Mouse (Mus musculus): ENCODE results near the gene Lclat1. TPM values are rescaled to one million over a fixed set of nuclear protein-coding genes. Genes with fewer than 3 reads are reported as not detected.
"Not testable (repeated sequence)": the region's sequence is repeated elsewhere in the genome, so short reads cannot be mapped to it uniquely, and the experiment has no call there.

Gene Lclat1
- polyA plus RNA-seq, 1 experiment from 2014 or later, result 15.4 TPM

DNA sequence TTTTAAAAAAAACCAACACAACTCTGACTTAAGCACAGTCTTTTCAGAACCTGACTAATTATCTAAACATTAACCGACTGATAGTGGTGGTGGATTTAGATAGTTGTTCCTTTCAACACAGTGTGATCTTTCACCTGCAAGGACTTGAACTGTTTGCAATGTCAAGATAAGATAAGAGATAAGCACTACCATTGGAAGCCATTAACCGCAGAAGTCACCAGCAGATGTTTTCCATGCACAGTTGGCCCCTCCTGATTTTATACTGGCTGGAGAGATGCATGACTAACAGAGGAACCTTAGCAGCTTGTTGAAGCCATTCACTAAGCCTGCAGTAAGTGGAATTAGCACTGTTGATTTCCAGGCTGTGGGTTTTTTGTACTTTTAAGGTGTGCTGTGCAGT, 34.7 kb downstream of the Lclat1 start:
- no peak overlapping the region for H3K4me2 ChIP-seq (replicated peaks)
- WGBS, result 58% methylated on average over 2 of the region's 2 CpGs
- no peak overlapping the region for H3K4me3 ChIP-seq (replicated peaks)
- H3K27me3 ChIP-seq, result no peaks in the 10 kb centered on the region
- no peak for ATAC-seq (ENCODE audit: insufficient number of reproducible peaks, low FRiP score, low TSS enrichment, low read depth)
- H3K9me3 ChIP-seq (replicated peaks), result no peaks in the 10 kb centered on the region
- no peak overlapping the region for H3K27ac ChIP-seq (replicated peaks)
- no peak overlapping the region for H3K9ac ChIP-seq
- H3K36me3 ChIP-seq, result no peaks in the 10 kb centered on the region
- H3K4me1 ChIP-seq, result no peaks in the 10 kb centered on the region

DNA sequence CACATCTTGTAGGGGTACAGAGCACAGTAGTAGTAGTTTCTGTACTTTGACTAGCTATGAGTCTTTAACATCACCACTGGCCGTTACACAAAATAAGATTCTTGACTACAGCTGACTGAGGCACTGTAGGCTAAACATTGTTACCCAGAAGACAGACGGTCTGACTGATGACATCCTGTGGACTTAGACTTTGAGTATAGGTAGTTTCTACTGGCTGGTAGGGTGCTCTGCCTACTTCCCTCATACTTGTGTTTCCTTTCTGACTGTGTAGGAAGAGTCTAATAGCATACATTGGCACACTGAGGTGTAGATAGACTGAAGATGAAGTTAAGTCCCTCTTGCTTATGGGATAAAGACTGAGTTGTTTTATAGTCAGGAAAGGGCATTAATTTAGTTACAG, 37.6 kb downstream of the Lclat1 start:
- Histone ChIP-seq H3K4me2 (replicated peaks) (no peak overlapping the region), H3K27ac (replicated peaks) (no peak overlapping the region), H3K4me1 (no peaks in the 10 kb centered on the region), H3K27me3 (no peaks in the 10 kb centered on the region), H3K9me3 (replicated peaks) (no peaks in the 10 kb centered on the region), H3K9ac (no peak overlapping the region), H3K36me3 (no peaks in the 10 kb centered on the region), H3K4me3 (replicated peaks) (no peak overlapping the region)
- no peak for ATAC-seq (ENCODE audit: insufficient number of reproducible peaks, low FRiP score, low TSS enrichment, low read depth)
- WGBS, result 88% methylated on average over 2 of the region's 2 CpGs

DNA sequence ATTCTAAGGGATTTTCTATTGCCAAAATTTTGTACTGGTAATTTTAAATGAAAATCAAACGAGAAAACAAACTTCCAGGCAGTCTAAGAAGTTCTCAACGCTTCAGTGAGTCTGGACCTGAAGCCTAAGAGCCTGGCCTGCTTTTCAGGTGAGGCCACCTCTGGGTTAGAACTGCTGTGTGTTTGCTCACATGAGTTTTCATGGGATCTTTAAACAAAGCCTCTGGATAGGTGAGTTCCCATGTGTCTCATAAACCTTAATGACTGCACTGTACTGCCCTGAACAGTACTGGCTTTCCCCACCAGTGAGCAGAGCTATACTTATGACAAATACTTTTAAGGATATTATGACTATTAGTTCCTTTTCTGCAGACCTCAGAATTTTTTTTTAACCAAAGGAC, 40.8 kb downstream of the Lclat1 start:
- no peak for ATAC-seq (ENCODE audit: insufficient number of reproducible peaks, low FRiP score, low TSS enrichment, low read depth)
- no peaks in the 10 kb centered on the region for H3K27me3 ChIP-seq
- 66% methylated on average over 2 of the region's 2 CpGs for WGBS
- no peak overlapping the region for H3K9ac ChIP-seq
- no peaks in the 10 kb centered on the region for H3K36me3 ChIP-seq
- H3K27ac ChIP-seq (replicated peaks), result no peak overlapping the region
- H3K4me2 ChIP-seq (replicated peaks), result no peak overlapping the region
- no peak overlapping the region for H3K4me3 ChIP-seq (replicated peaks)
- no peaks in the 10 kb centered on the region for H3K9me3 ChIP-seq (replicated peaks)
- H3K4me1 ChIP-seq, result peaks cover 4% of the 10 kb centered on the region; the same call in 1 of the 2 replicates

DNA sequence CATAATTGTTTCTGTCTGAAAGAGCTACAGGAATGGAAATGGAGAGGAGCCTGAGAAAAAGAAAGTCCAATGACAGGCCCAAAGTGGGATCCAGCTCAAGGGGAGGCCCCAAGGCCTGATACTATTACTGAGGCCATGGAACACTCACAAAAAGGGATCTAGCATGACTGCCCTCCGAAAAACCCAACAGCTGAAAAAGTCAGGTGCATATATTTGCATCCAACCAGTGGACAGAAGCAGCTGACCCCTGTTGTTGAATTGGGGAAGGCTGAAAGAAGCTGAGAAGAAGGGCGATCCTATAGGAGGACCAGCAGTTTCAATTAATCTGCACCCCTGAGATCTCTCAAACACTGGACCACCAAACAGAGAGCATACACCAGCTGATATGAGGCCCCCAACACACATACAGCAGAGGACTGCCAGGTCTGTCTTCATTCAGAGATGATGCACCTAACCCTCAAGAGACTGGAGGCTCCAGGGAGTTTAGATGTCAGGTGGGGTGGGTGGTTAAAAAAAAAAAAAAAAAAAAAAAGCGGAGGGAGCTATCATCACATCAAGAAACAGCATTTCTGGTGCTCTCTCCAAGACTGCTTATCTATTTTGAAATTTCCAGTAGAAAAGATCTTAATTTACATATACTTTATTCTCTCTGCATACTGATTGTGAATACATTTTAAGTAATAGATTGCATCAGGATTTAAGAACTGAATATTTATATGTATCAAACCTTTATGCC, 45.2 kb downstream of the Lclat1 start:
- H3K36me3 ChIP-seq; H3K4me3 ChIP-seq (replicated peaks); H3K27ac ChIP-seq (replicated peaks); H3K27me3 ChIP-seq; ATAC-seq (ENCODE audit: insufficient number of reproducible peaks, low FRiP score, low TSS enrichment, low read depth); H3K4me1 ChIP-seq; H3K9me3 ChIP-seq (replicated peaks); H3K9ac ChIP-seq; H3K4me2 ChIP-seq (replicated peaks): not testable (repeated sequence)
- WGBS, result 90% methylated on average over 3 of the region's 3 CpGs

- no peaks in the 10 kb centered on the region for H3K36me3 ChIP-seq
- H3K4me3 ChIP-seq (replicated peaks), result no peak overlapping the region
- H3K27ac ChIP-seq (replicated peaks), result no peak overlapping the region
- no peak overlapping the region for H3K9ac ChIP-seq
- peaks cover 4% of the 10 kb centered on the region; the same call in 1 of the 2 replicates for H3K4me1 ChIP-seq
- no peak overlapping the region for H3K4me2 ChIP-seq (replicated peaks)
- H3K9me3 ChIP-seq (replicated peaks), result no peaks in the 10 kb centered on the region
- no peaks in the 10 kb centered on the region for H3K27me3 ChIP-seq
- ATAC-seq (ENCODE audit: insufficient number of reproducible peaks, low FRiP score, low TSS enrichment, low read depth), result no peak
- 91% methylated on average over 2 of the region's 2 CpGs for WGBS
Measured at GRCm38 (mm10) chr17:73153672-73154071, 45.9 kb downstream of the Lclat1 start.

- Histone ChIP-seq H3K4me2 (replicated peaks) (no peak overlapping the region), H3K27ac (replicated peaks) (no peak overlapping the region), H3K27me3 (no peaks in the 10 kb centered on the region), H3K9ac (no peak overlapping the region), H3K4me1 (peaks cover 4% of the 10 kb centered on the region; the same call in 1 of the 2 replicates), H3K4me3 (replicated peaks) (no peak overlapping the region), H3K9me3 (replicated peaks) (no peaks in the 10 kb centered on the region), H3K36me3 (no peaks in the 10 kb centered on the region)
- ATAC-seq (ENCODE audit: insufficient number of reproducible peaks, low FRiP score, low TSS enrichment, low read depth), result no peak
- 82% methylated on average over 1 of the region's 1 CpGs for WGBS
Measured at GRCm38 (mm10) chr17:73156606-73157005, 48.8 kb downstream of the Lclat1 start.

DNA sequence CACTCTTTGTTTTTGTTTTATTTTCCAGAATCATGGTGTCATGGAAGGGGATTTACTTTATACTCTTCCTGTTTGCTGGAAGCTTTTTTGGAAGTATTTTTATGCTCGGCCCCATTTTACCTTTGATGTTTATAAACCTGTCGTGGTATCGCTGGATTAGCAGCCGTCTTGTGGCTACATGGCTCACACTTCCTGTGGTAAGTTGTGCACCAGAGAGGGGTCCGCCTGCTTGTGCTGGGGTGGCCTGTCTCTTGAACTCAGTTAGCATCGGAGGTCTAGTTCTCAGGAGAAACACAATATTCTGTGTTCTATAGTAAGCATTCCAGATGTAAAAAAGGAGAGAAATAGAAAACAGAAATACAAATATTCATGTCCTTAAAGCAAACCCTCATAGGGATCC, 54.0 kb downstream of the Lclat1 start:
- WGBS, result 44% methylated on average over 6 of the region's 6 CpGs
- Histone ChIP-seq H3K4me2 (replicated peaks) (no peak overlapping the region), H3K27me3 (no peaks in the 10 kb centered on the region)

GRCm38 (mm10) chr17:73162445-73163208, 54.8 kb downstream of the Lclat1 start:
- no peaks in the 10 kb centered on the region for H3K9me3 ChIP-seq (replicated peaks)
- no peaks in the 10 kb centered on the region for H3K27me3 ChIP-seq
- H3K27ac ChIP-seq (replicated peaks), result no peak overlapping the region
- no peaks in the 10 kb centered on the region for H3K4me1 ChIP-seq
- 81% methylated on average over 15 of the region's 15 CpGs for WGBS
- no peak overlapping the region for H3K9ac ChIP-seq
- H3K4me3 ChIP-seq (replicated peaks), result no peak overlapping the region
- ATAC-seq (ENCODE audit: insufficient number of reproducible peaks, low FRiP score, low TSS enrichment, low read depth), result no peak
- no peak overlapping the region for H3K4me2 ChIP-seq (replicated peaks)
- no peaks in the 10 kb centered on the region; the same call in 1 of the 2 replicates for H3K36me3 ChIP-seq

More for the DNA sequence above, 54.0 kb downstream of the Lclat1 start:
- no peak for ATAC-seq (ENCODE audit: insufficient number of reproducible peaks, low FRiP score, low TSS enrichment, low read depth)
- Histone ChIP-seq H3K4me1 (no peaks in the 10 kb centered on the region), H3K4me3 (replicated peaks) (no peak overlapping the region), H3K36me3 (no peaks in the 10 kb centered on the region; the same call in 1 of the 2 replicates), H3K9ac (no peak overlapping the region), H3K27ac (replicated peaks) (no peak overlapping the region), H3K9me3 (replicated peaks) (no peaks in the 10 kb centered on the region)

DNA sequence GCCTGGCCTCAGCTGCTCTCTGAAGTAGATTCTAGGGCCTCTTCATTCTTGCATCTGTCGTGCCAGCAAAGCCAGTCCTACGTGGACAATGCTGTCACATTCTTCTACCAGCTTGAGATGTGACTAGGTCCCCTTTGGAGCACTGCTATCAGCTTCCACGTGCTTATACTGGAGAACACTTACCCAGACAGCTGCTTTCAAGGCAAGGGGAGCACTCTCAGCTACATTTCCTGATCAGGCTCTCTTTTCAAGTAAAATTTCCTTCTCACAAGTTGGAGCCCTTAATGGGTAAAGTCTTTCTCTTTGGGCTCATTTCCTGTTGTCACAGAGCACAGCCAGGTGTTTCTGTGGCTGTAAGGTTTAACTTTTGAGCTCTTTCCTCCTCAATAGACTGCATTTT, 55.8 kb downstream of the Lclat1 start:
- Histone ChIP-seq H3K36me3 (no peaks in the 10 kb centered on the region; the same call in 1 of the 2 replicates), H3K9me3 (replicated peaks) (no peaks in the 10 kb centered on the region), H3K4me1 (no peaks in the 10 kb centered on the region), H3K27me3 (no peaks in the 10 kb centered on the region), H3K27ac (replicated peaks) (no peak overlapping the region), H3K4me3 (replicated peaks) (no peak overlapping the region), H3K9ac (no peak overlapping the region), H3K4me2 (replicated peaks) (no peak overlapping the region)
- 62% methylated on average over 3 of the region's 3 CpGs for WGBS
- ATAC-seq (ENCODE audit: insufficient number of reproducible peaks, low FRiP score, low TSS enrichment, low read depth), result no peak

DNA sequence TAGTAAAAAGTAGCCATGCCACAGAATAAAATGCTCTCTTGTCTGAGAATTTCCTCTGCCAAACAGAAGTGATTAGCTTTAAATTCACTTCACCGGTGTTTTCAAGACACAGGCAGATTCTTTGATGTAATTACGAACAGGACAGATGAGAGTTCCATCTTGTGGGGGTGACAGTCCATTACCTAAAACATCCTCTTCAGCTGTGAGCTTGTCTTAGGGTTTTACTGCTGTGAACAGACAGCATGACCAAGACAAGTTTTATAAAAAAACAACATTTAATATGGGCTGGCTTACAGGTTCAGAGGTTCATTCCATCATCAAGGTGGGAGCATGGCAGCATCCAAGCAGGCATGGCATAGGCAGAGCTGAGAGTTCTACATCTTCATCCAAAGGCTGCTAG, 56.3 kb downstream of the Lclat1 start:
- no peak overlapping the region for H3K4me2 ChIP-seq (replicated peaks)
- no peak overlapping the region for H3K27ac ChIP-seq (replicated peaks)
- no peak overlapping the region for H3K9ac ChIP-seq
- no peaks in the 10 kb centered on the region for H3K4me1 ChIP-seq
- WGBS, result 72% methylated on average over 2 of the region's 2 CpGs
- H3K4me3 ChIP-seq (replicated peaks), result no peak overlapping the region
- no peak for ATAC-seq (ENCODE audit: insufficient number of reproducible peaks, low FRiP score, low TSS enrichment, low read depth)
- H3K27me3 ChIP-seq, result no peaks in the 10 kb centered on the region
- no peaks in the 10 kb centered on the region; the same call in 1 of the 2 replicates for H3K36me3 ChIP-seq
- H3K9me3 ChIP-seq (replicated peaks), result no peaks in the 10 kb centered on the region

DNA sequence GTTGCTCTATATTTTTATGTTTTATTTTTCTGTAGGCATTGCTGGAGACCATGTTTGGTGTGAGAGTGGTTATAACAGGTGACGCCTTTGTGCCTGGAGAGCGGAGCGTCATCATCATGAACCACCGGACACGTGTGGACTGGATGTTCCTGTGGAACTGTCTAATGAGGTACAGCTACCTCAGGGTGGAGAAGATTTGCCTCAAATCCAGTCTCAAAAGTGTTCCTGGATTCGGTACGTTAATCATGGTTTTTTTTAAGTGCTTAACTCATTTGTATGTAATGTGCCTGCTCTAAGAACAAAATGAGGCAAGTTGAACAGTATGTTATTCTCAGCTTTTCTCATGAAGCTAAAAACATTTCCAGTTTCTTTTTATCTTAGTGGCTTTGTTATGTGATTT, 61.7 kb downstream of the Lclat1 start:
- Histone ChIP-seq H3K36me3 (no peaks in the 10 kb centered on the region; the same call in 1 of the 2 replicates), H3K4me2 (replicated peaks) (no peak overlapping the region), H3K27ac (replicated peaks) (no peak overlapping the region), H3K9me3 (replicated peaks) (no peaks in the 10 kb centered on the region), H3K4me3 (replicated peaks) (no peak overlapping the region), H3K9ac (no peak overlapping the region), H3K4me1 (peaks cover 7% of the 10 kb centered on the region), H3K27me3 (no peaks in the 10 kb centered on the region)
- ATAC-seq (ENCODE audit: insufficient number of reproducible peaks, low FRiP score, low TSS enrichment, low read depth), result no peak
- WGBS, result 78% methylated on average over 7 of the region's 7 CpGs
